15 mouse cellular contexts compared by ENCODE assay signal in the genomic region with DNA sequence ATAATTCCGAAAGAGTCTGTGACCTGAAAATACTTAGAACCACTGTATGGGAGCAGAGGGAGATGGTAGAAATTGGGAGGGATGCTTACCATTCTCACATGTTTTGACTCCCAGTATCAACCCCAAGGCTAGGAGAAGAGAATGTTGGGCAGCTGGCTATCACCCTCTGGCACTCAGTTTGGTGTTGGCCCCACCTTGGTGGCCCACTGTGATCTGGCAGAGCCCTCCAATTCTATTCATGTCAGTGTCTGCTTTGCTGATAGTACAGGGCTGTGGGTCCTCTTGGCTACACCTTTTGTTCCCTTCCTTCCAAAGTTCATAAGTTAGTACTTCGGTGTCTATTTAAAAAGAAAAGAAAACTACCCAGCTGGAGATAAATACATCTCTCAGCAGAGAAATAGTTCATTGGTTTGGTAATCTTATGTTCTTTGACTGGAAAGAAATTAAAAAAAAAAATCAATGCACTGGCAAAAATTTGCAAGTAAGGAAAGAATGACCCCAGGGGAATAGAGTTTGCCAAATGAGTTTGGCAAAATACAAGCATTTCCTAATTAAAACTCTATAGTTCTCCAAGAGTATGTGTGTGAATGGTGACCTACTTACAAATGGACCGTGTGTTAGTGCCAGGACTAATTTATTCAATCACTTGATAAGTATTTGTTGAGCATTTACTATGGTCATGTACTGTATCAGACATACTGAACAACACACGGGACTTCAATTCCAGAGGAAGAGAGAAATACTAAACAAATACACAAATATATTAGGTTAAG.
"Had no signal": no experiment of that assay in that cellular context is flagged by ENCODE, and none has a peak within 500 bp of the region (broad histone marks: within the 10 kb centered on the region; RNA-seq: fewer than 3 reads in every experiment).

No protein-coding gene starts in this region.

- H3K27me3 ChIP-seq: limb, embryonic 12.5 days; limb, embryonic 15.5 days; midbrain, embryonic 13.5 days had no signal

- H3K9me3 ChIP-seq: kidney, embryonic 15.5 days; limb, embryonic 12.5 days; limb, embryonic 15.5 days; midbrain, embryonic 13.5 days had no signal

- H3K9ac ChIP-seq: kidney, embryonic 15.5 days; limb, embryonic 12.5 days; limb, embryonic 15.5 days; liver, embryonic 14.5 days; liver, postnatal 0 days; lung, embryonic 14.5 days; midbrain, embryonic 13.5 days had no signal

- H3K36me3 ChIP-seq: kidney, embryonic 15.5 days; limb, embryonic 12.5 days; limb, embryonic 15.5 days; midbrain, embryonic 13.5 days had no signal

- ATAC-seq: liver, postnatal 0 days; lung, postnatal 0 days; midbrain, embryonic 13.5 days; midbrain, embryonic 16.5 days had no signal

- H3K4me2 ChIP-seq: kidney, embryonic 15.5 days; limb, embryonic 12.5 days; limb, embryonic 15.5 days; liver, embryonic 11.5 days; lung, embryonic 14.5 days; midbrain, embryonic 13.5 days had no signal

- H3K4me3 ChIP-seq: kidney, embryonic 15.5 days; limb, embryonic 12.5 days; limb, embryonic 15.5 days; midbrain, embryonic 13.5 days had no signal

- DNase-seq: kidney, postnatal 10 days; kidney, postnatal 36 days; liver, postnatal 0 days; lung, embryonic 14.5 days; thymus, adult 18-20 months; thymus, postnatal 36 days had no signal

- H3K4me1 ChIP-seq: kidney, embryonic 15.5 days; limb, embryonic 12.5 days; midbrain, embryonic 13.5 days had no signal

- H3K27ac ChIP-seq: kidney, embryonic 15.5 days; limb, embryonic 12.5 days; limb, embryonic 15.5 days; liver, embryonic 14.5 days; macrophage; midbrain, embryonic 13.5 days had no signal
